Mouse (Mus musculus) myocyte (in vitro differentiated cells): ENCODE results near the gene Nprl3. TPM values are rescaled to one million over a fixed set of nuclear protein-coding genes. Genes with fewer than 3 reads are reported as not detected.
"Not testable (repeated sequence)": the region's sequence is repeated elsewhere in the genome, so short reads cannot be mapped to it uniquely, and the experiment has no call there.

Source experiments
- H3K27me3 ChIP-seq: one replicate; pipeline ENCODE4 v1.6.1; 2011; ENCODE audit not compliant: control insufficient read depth, insufficient read depth, insufficient read length
- H3K36me3 ChIP-seq: one replicate; pipeline ENCODE4 v1.6.1; 2011; ENCODE audit not compliant: control insufficient read depth, insufficient read depth
- H3K4me2 ChIP-seq: one replicate; pipeline ENCODE4 v1.6.1; 2011; ENCODE audit warnings: low read depth, control low read depth
- H3K4me3 ChIP-seq: one replicate; pipeline ENCODE4 v1.5.1; 2011; ENCODE audit warnings: mild to moderate bottlenecking, control low read depth, moderate library complexity
- H3K79me2 ChIP-seq: one replicate; pipeline ENCODE4 v1.6.1; 2011; ENCODE audit not compliant: control insufficient read depth, insufficient read depth
- H3ac ChIP-seq: one replicate; pipeline ENCODE4 v1.6.1; 2011; ENCODE audit not compliant: control insufficient read depth, insufficient read length
- CEBPB ChIP-seq: IDR thresholded peaks from 2 replicates; pipeline ENCODE4 v1.6.1; 2011; ENCODE audit warnings: mild to moderate bottlenecking, moderate library complexity; ENCODE audit not compliant: poor library complexity, insufficient read depth, severe bottlenecking
- E2F4 ChIP-seq: IDR thresholded peaks from one replicate; pipeline ENCODE4 v1.6.1; 2011; ENCODE audit warnings: mild to moderate bottlenecking, control low read depth, moderate library complexity; ENCODE audit not compliant: insufficient read depth
- MAX ChIP-seq: IDR thresholded peaks from one replicate; pipeline ENCODE4 v1.6.1; 2011; ENCODE audit warnings: low read depth, mild to moderate bottlenecking, control low read depth
- MYOG ChIP-seq, 3 experiments: IDR thresholded peaks; one replicate each; pipeline ENCODE4 v1.6.1; 2011; ENCODE audit warnings: control low read depth in 2 of 3, low read depth in 2 of 3, mild to moderate bottlenecking in 2 of 3; ENCODE audit not compliant: insufficient read length in 2 of 3, control insufficient read depth in 1 of 3, insufficient read depth in 1 of 3
- SRF ChIP-seq: IDR thresholded peaks from one replicate; pipeline ENCODE4 v1.6.1; 2011; ENCODE audit warnings: low read depth; ENCODE audit not compliant: control insufficient read depth, insufficient read length
- USF1 ChIP-seq: IDR thresholded peaks from one replicate; pipeline ENCODE4 v1.6.1; 2011; ENCODE audit warnings: low read depth, mild to moderate bottlenecking, control low read depth, moderate library complexity
- polyA plus RNA-seq: library from polyadenylated mRNA; unstranded; fragments of >200 nt; fragmentation: generic; extraction: Trizol; gene quantifications from one replicate; pipeline ENCODE4 v1.2.1, GENCODE M21; 2012; ENCODE audit warnings: missing spikeins

Gene Nprl3
- polyA plus RNA-seq, 1 experiment: 57.4 TPM

- H3K4me3 ChIP-seq: no peak overlapping the region
- no peaks in the 10 kb centered on the region for H3K79me2 ChIP-seq
- no peaks in the 10 kb centered on the region for H3K27me3 ChIP-seq
- H3ac ChIP-seq: no peak overlapping the region
- H3K4me2 ChIP-seq: no peak overlapping the region
- TF ChIP-seq USF1 (peak; percentile 2), MYOG (IDR thresholded peaks at IDR 0.05; ENCODE audit: control insufficient read depth in 1 of 3, insufficient read depth in 1 of 3, insufficient read length in 2 of 3, low read depth in 2 of 3) (no peak), CEBPB (no peak)
- no peaks in the 10 kb centered on the region for H3K36me3 ChIP-seq
Measured at GRCm38 (mm10) chr11:32287493-32287825, 20.0 kb upstream of the Nprl3 start.

GRCm38 (mm10) chr11:32286695-32287492 lies 19.4 kb upstream of the Nprl3 start, which contains the start of gene Hbq1b:
Gene Hbq1b (plus strand): TSS chr11:32286965.
- peak within 1 kb of the TSS; percentile 32 for H3K4me2 ChIP-seq
- not testable (repeated sequence) for H3K79me2 ChIP-seq, H3ac ChIP-seq, H3K4me3 ChIP-seq, H3K27me3 ChIP-seq, H3K36me3 ChIP-seq

- H3K4me2 ChIP-seq, H3K79me2 ChIP-seq, H3K4me3 ChIP-seq, H3K27me3 ChIP-seq, H3K36me3 ChIP-seq, H3ac ChIP-seq: not testable (repeated sequence)
Measured at GRCm38 (mm10) chr11:32285887-32286286, 18.4 kb upstream of the Nprl3 start.

- Histone ChIP-seq H3K4me3 (no peak overlapping the region), H3ac (no peak overlapping the region), H3K27me3 (peaks cover 5% of the 10 kb centered on the region), H3K36me3 (no peaks in the 10 kb centered on the region), H3K79me2 (no peaks in the 10 kb centered on the region), H3K4me2 (no peak overlapping the region)
- no peak for TF ChIP-seq USF1
- no peak for TF ChIP-seq CEBPB
- no peak for TF ChIP-seq MYOG (IDR thresholded peaks at IDR 0.05; ENCODE audit: control insufficient read depth in 1 of 3, insufficient read depth in 1 of 3, insufficient read length in 2 of 3, low read depth in 2 of 3)
Measured at GRCm38 (mm10) chr11:32285031-32285775, 17.7 kb upstream of the Nprl3 start.

GRCm38 (mm10) chr11:32284582-32284981 lies 17.1 kb upstream of the Nprl3 start:
- H3K79me2 ChIP-seq, H3ac ChIP-seq, H3K4me2 ChIP-seq, H3K27me3 ChIP-seq, H3K4me3 ChIP-seq, H3K36me3 ChIP-seq: not testable (repeated sequence)

GRCm38 (mm10) chr11:32283091-32283777 lies 15.7 kb upstream of the Nprl3 start, which contains the start of gene Hba-a1:
Gene Hba-a1 (plus strand): TSS chr11:32283511.
- H3K79me2 ChIP-seq, H3ac ChIP-seq, H3K4me2 ChIP-seq, H3K36me3 ChIP-seq, H3K4me3 ChIP-seq: not testable (repeated sequence)
- peaks cover 18% of the 10 kb centered on the region for H3K27me3 ChIP-seq

- Histone ChIP-seq H3ac (no peak overlapping the region), H3K79me2 (no peaks in the 10 kb centered on the region), H3K4me3 (no peak overlapping the region), H3K36me3 (no peaks in the 10 kb centered on the region), H3K4me2 (no peak overlapping the region), H3K27me3 (peaks cover 29% of the 10 kb centered on the region)
- no peak for TF ChIP-seq USF1
- TF ChIP-seq E2F4: no peak
- TF ChIP-seq SRF: no peak
- TF ChIP-seq MAX: no peak
Measured at GRCm38 (mm10) chr11:32281416-32282144, 14.1 kb upstream of the Nprl3 start.
